Mouse (Mus musculus): ENCODE data around the gene Gpnmb. TPM values are rescaled to one million over a fixed set of nuclear protein-coding genes. Genes with fewer than 3 reads are reported as not detected.

Gene Gpnmb
- polyA plus RNA-seq, 1 experiment from 2014 or later: 0.28 TPM

DNA sequence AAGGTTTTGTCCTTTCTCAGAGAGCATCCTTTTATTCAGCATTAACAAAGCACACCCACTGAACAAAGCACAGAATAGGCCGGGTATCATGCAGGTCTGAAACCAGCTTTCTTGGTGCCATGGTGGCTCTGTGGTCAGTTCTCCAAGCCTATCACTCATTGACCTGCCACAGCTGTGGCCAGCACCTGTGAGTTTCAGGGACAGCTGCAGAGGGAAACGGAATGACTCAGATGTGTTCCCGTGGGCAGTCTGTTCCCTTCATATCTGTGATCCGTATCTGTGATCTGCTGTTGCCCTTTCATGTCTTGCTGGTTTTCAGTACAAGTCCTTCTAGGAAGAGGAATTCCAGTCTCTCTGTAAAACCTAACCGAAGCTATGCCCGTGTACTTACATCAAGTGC lies 10.2 kb downstream of the Gpnmb start:
- Histone ChIP-seq H3K4me2 (replicated peaks; ENCODE audit: low read depth, low read length) (no peak overlapping the region), H3K9ac (ENCODE audit: low read depth, low read length) (no peak overlapping the region), H3K36me3 (ENCODE audit: control insufficient read depth, insufficient read depth, low read length) (no peaks in the 10 kb centered on the region), H3K9me3 (ENCODE audit: control insufficient read depth, low read length) (no peaks in the 10 kb centered on the region), H3K4me1 (ENCODE audit: control insufficient read depth, insufficient read depth, low read length) (no peaks in the 10 kb centered on the region), H3K27ac (ENCODE audit: low read depth, low read length) (no peak overlapping the region), H3K4me3 (ENCODE audit: low read length) (no peak overlapping the region), H3K27me3 (ENCODE audit: control insufficient read depth, insufficient read depth, low read length) (no peaks in the 10 kb centered on the region)
- WGBS: 72% methylated on average over 6 of the region's 6 CpGs
- no peak for ATAC-seq (ENCODE audit: low FRiP score, low TSS enrichment)

- no peak overlapping the region for H3K27ac ChIP-seq (ENCODE audit: low read depth, low read length)
- H3K4me2 ChIP-seq (replicated peaks; ENCODE audit: low read depth, low read length): no peak overlapping the region
- no peak overlapping the region for H3K9ac ChIP-seq (ENCODE audit: low read depth, low read length)
- no peak for ATAC-seq (ENCODE audit: low FRiP score, low TSS enrichment)
- H3K27me3 ChIP-seq (ENCODE audit: control insufficient read depth, insufficient read depth, low read length): no peaks in the 10 kb centered on the region
- H3K9me3 ChIP-seq (ENCODE audit: control insufficient read depth, low read length): no peaks in the 10 kb centered on the region
- 63% methylated on average over 8 of the region's 8 CpGs for WGBS
- no peak overlapping the region for H3K4me3 ChIP-seq (ENCODE audit: low read length)
- no peaks in the 10 kb centered on the region for H3K36me3 ChIP-seq (ENCODE audit: control insufficient read depth, insufficient read depth, low read length)
- no peaks in the 10 kb centered on the region for H3K4me1 ChIP-seq (ENCODE audit: control insufficient read depth, insufficient read depth, low read length)
Observed at GRCm38 (mm10) chr6:49046976-49047375, 10.6 kb downstream of the Gpnmb start.

DNA sequence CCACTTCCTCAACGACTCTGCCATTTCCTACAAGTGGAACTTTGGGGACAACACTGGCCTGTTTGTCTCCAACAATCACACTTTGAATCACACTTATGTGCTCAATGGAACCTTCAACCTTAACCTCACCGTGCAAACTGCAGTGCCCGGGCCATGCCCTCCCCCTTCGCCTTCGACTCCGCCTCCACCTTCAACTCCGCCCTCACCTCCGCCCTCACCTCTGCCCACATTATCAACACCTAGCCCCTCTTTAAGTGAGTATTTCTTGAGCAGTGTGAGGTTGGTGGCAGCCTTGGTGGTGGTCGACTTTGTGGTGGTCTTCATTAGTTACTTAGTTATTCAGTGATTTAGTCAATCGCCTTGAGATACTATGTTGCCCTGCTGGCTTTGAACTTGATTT lies 11.5 kb downstream of the Gpnmb start:
- no peak for ATAC-seq (ENCODE audit: low FRiP score, low TSS enrichment)
- H3K36me3 ChIP-seq (ENCODE audit: control insufficient read depth, insufficient read depth, low read length): no peaks in the 10 kb centered on the region
- no peaks in the 10 kb centered on the region for H3K4me1 ChIP-seq (ENCODE audit: control insufficient read depth, insufficient read depth, low read length)
- H3K27ac ChIP-seq (ENCODE audit: low read depth, low read length): no peak overlapping the region
- H3K4me2 ChIP-seq (replicated peaks; ENCODE audit: low read depth, low read length): no peak overlapping the region
- H3K9ac ChIP-seq (ENCODE audit: low read depth, low read length): no peak overlapping the region
- no peaks in the 10 kb centered on the region for H3K9me3 ChIP-seq (ENCODE audit: control insufficient read depth, low read length)
- 72% methylated on average over 10 of the region's 10 CpGs for WGBS
- no peaks in the 10 kb centered on the region for H3K27me3 ChIP-seq (ENCODE audit: control insufficient read depth, insufficient read depth, low read length)
- no peak overlapping the region for H3K4me3 ChIP-seq (ENCODE audit: low read length)

- no peaks in the 10 kb centered on the region for H3K4me1 ChIP-seq (ENCODE audit: control insufficient read depth, insufficient read depth, low read length)
- no peaks in the 10 kb centered on the region for H3K27me3 ChIP-seq (ENCODE audit: control insufficient read depth, insufficient read depth, low read length)
- H3K9ac ChIP-seq (ENCODE audit: low read depth, low read length): no peak overlapping the region
- H3K27ac ChIP-seq (ENCODE audit: low read depth, low read length): no peak overlapping the region
- no peak overlapping the region for H3K4me2 ChIP-seq (replicated peaks; ENCODE audit: low read depth, low read length)
- H3K9me3 ChIP-seq (ENCODE audit: control insufficient read depth, low read length): no peaks in the 10 kb centered on the region
- ATAC-seq (ENCODE audit: low FRiP score, low TSS enrichment): no peak
- 92% methylated on average over 10 of the region's 10 CpGs for WGBS
- no peaks in the 10 kb centered on the region for H3K36me3 ChIP-seq (ENCODE audit: control insufficient read depth, insufficient read depth, low read length)
- no peak overlapping the region for H3K4me3 ChIP-seq (ENCODE audit: low read length)
Observed at GRCm38 (mm10) chr6:49048395-49048794, 12.0 kb downstream of the Gpnmb start.

DNA sequence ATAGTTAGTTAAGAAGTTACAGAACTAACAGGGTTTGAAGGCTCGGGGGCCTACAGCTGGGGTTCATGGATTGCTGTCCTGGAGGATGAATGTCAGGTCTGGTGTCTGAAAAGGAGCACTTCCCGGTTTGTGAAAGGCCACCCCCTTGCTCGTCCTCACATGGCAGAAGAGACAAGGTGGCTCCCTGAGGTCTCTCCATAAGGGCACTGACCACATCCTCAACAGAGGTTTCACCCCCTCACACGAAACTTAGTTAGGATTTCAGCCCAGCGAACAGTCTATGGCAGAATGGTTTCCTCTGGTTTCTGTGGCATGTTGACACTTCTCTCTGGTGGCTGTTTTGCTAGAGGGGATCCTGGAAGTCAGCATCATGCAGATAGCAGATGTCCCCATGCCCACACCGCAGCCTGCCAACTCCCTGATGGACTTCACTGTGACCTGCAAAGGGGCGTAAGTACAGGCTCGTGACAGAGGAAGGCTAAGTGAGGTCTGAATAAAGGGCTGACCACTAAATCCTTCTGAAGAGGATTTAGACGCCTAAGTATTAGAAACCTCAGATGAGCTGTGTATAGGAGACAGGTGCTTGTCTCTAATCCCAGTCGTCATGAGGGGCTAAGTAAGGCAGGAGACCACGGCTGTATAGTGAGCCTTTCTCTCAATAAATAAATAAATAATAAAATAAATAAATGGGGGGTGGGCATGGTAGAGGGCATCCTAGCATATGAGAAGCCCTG lies 14.5 kb downstream of the Gpnmb start:
- no peak overlapping the region for H3K4me3 ChIP-seq (ENCODE audit: low read length)
- H3K27me3 ChIP-seq (ENCODE audit: control insufficient read depth, insufficient read depth, low read length): no peaks in the 10 kb centered on the region
- no peak overlapping the region for H3K27ac ChIP-seq (ENCODE audit: low read depth, low read length)
- H3K4me1 ChIP-seq (ENCODE audit: control insufficient read depth, insufficient read depth, low read length): peaks cover 5% of the 10 kb centered on the region; the same call in 1 of the 2 replicates
- H3K36me3 ChIP-seq (ENCODE audit: control insufficient read depth, insufficient read depth, low read length): no peaks in the 10 kb centered on the region
- H3K9ac ChIP-seq (ENCODE audit: low read depth, low read length): no peak overlapping the region
- 79% methylated on average over 11 of the region's 11 CpGs for WGBS
- no peak for ATAC-seq (ENCODE audit: low FRiP score, low TSS enrichment)
- H3K9me3 ChIP-seq (ENCODE audit: control insufficient read depth, low read length): no peaks in the 10 kb centered on the region
- no peak overlapping the region for H3K4me2 ChIP-seq (replicated peaks; ENCODE audit: low read depth, low read length)

DNA sequence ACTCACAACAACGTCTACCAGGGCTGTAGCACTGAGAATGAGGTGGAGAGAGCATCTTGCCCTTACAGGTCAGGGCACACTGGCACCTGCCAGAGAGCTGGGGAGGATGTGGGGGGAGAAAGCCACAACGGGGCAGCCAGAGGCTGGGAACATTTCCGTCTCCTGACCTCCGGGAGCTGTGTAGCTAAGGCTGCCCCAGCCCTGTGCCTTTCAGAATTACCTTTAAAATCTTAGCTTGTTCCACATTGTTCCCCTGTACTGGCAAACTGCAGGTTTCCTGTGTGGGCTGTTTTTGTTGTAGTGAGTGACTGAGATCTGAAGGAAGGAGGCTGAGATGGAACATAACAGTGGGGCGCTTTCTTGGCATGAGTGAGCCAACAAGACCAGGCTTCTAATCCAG lies 15.8 kb downstream of the Gpnmb start:
- no peaks in the 10 kb centered on the region for H3K36me3 ChIP-seq (ENCODE audit: control insufficient read depth, insufficient read depth, low read length)
- ATAC-seq (ENCODE audit: low FRiP score, low TSS enrichment): no peak
- no peak overlapping the region for H3K4me2 ChIP-seq (replicated peaks; ENCODE audit: low read depth, low read length)
- H3K27ac ChIP-seq (ENCODE audit: low read depth, low read length): no peak overlapping the region
- no peaks in the 10 kb centered on the region for H3K27me3 ChIP-seq (ENCODE audit: control insufficient read depth, insufficient read depth, low read length)
- H3K4me3 ChIP-seq (ENCODE audit: low read length): no peak overlapping the region
- WGBS: 70% methylated on average over 5 of the region's 5 CpGs
- H3K4me1 ChIP-seq (ENCODE audit: control insufficient read depth, insufficient read depth, low read length): peaks cover 5% of the 10 kb centered on the region; the same call in 1 of the 2 replicates
- no peak overlapping the region for H3K9ac ChIP-seq (ENCODE audit: low read depth, low read length)
- no peaks in the 10 kb centered on the region for H3K9me3 ChIP-seq (ENCODE audit: control insufficient read depth, low read length)

DNA sequence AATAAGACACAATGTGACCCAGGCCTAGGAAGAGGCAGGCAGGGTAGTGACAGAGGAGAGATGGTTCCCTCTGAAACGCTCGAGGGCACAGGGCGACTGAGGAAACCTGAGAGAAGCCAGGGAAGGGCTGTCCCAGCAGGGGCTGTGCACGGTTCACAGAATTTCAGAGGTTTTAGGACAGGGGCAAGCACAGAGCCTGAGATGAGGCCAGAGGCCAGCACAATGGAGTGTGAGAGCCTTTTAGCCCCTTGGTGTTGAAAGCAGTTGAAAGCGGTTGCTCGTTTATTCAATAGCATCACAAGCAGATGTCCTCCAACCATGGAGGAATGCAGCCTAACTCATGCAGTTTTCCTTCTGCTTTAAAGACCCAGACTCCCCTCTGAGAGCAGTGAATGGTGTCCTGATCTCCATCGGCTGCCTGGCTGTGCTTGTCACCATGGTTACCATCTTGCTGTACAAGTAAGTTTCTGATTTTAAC lies 18.9 kb downstream of the Gpnmb start:
- peak; percentile 28; the same call in 1 of the 2 replicates for ATAC-seq (ENCODE audit: low FRiP score, low TSS enrichment)

DNA sequence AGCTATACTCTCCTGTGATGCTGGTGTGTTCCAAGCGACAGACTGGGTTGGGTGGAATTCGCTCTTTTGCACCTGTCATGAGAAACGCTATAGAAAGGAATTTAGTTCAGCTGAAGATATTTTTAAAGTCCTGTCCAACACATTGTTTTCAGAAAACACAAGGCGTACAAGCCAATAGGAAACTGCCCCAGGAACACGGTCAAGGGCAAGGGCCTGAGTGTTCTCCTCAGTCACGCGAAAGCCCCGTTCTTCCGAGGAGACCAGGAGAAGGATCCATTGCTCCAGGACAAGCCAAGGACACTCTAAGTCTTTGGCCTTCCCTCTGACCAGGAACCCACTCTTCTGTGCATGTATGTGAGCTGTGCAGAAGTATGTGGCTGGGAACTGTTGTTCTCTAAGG lies 19.7 kb downstream of the Gpnmb start:
- no peaks in the 10 kb centered on the region for H3K36me3 ChIP-seq (ENCODE audit: control insufficient read depth, insufficient read depth, low read length)
- H3K27me3 ChIP-seq (ENCODE audit: control insufficient read depth, insufficient read depth, low read length): no peaks in the 10 kb centered on the region
- no peaks in the 10 kb centered on the region for H3K9me3 ChIP-seq (ENCODE audit: control insufficient read depth, low read length)
- peaks cover 5% of the 10 kb centered on the region; the same call in 1 of the 2 replicates for H3K4me1 ChIP-seq (ENCODE audit: control insufficient read depth, insufficient read depth, low read length)
- no peak overlapping the region for H3K4me2 ChIP-seq (replicated peaks; ENCODE audit: low read depth, low read length)
- no peak for ATAC-seq (ENCODE audit: low FRiP score, low TSS enrichment)
- H3K27ac ChIP-seq (ENCODE audit: low read depth, low read length): no peak overlapping the region
- H3K9ac ChIP-seq (ENCODE audit: low read depth, low read length): no peak overlapping the region
- H3K4me3 ChIP-seq (ENCODE audit: low read length): no peak overlapping the region
- WGBS: 83% methylated on average over 9 of the region's 9 CpGs

More for the DNA sequence above, 18.9 kb downstream of the Gpnmb start:
- Histone ChIP-seq H3K9ac (ENCODE audit: low read depth, low read length) (no peak overlapping the region), H3K36me3 (ENCODE audit: control insufficient read depth, insufficient read depth, low read length) (no peaks in the 10 kb centered on the region), H3K4me2 (replicated peaks; ENCODE audit: low read depth, low read length) (no peak overlapping the region), H3K9me3 (ENCODE audit: control insufficient read depth, low read length) (no peaks in the 10 kb centered on the region), H3K4me1 (ENCODE audit: control insufficient read depth, insufficient read depth, low read length) (peaks cover 5% of the 10 kb centered on the region; the same call in 1 of the 2 replicates), H3K4me3 (ENCODE audit: low read length) (no peak overlapping the region), H3K27me3 (ENCODE audit: control insufficient read depth, insufficient read depth, low read length) (no peaks in the 10 kb centered on the region), H3K27ac (ENCODE audit: low read depth, low read length) (no peak overlapping the region)
- WGBS: 15% methylated on average over 7 of the region's 7 CpGs
